Mouse (Mus musculus) adrenal gland, adult 8-10 months (tissue): ENCODE results near the gene Mmp2. TPM values are rescaled to one million over a fixed set of nuclear protein-coding genes. Genes with fewer than 3 reads are reported as not detected.
"Not testable (repeated sequence)": the region's sequence is repeated elsewhere in the genome, so short reads cannot be mapped to it uniquely, and the experiment has no call there.

Experiments used
- DNase-seq: peaks from one replicate; pipeline ENCODE4 v3.0.0; 2022
- total RNA-seq, 4 experiments: library from RNA; stranded (reverse); gene quantifications; 2 replicates each; pipeline ENCODE4 v1.2.4; 2022

Mmp2 gene
- 10 to 100 TPM; 17.9 to 57.2 (median 28.4) TPM for total RNA-seq

GRCm38 (mm10) chr8:92827243-92828034 lies at the start of gene Mmp2:
Mmp2 (plus strand) TSS chr8:92827291.
- DNase-seq, result no peak

GRCm38 (mm10) chr8:92780976-92781375 lies 46.1 kb upstream of the Mmp2 start:
- DNase-seq, result no peak

- DNase-seq, result no peak
Observed at GRCm38 (mm10) chr8:92783906-92784610, 43.0 kb upstream of the Mmp2 start.

- DNase-seq, result no peak
Observed at GRCm38 (mm10) chr8:92790835-92791234, 36.3 kb upstream of the Mmp2 start.

- not testable (repeated sequence) for DNase-seq
Observed at GRCm38 (mm10) chr8:92791999-92792398, 35.1 kb upstream of the Mmp2 start.

- no peak for DNase-seq
Observed at GRCm38 (mm10) chr8:92793852-92794580, 33.1 kb upstream of the Mmp2 start.

GRCm38 (mm10) chr8:92797527-92797931 lies 29.6 kb upstream of the Mmp2 start:
- DNase-seq, result no peak

GRCm38 (mm10) chr8:92799406-92799805 lies 27.7 kb upstream of the Mmp2 start:
- DNase-seq, result no peak

GRCm38 (mm10) chr8:92801231-92801630 lies 25.9 kb upstream of the Mmp2 start:
- DNase-seq, result no peak

GRCm38 (mm10) chr8:92802591-92802990 lies 24.5 kb upstream of the Mmp2 start:
- peak; percentile 17 for DNase-seq

GRCm38 (mm10) chr8:92812773-92813172 lies 14.3 kb upstream of the Mmp2 start:
- DNase-seq, result no peak

- DNase-seq, result no peak
Observed at GRCm38 (mm10) chr8:92815661-92816060, 11.4 kb upstream of the Mmp2 start.

- peak; percentile 83 for DNase-seq
Observed at GRCm38 (mm10) chr8:92817928-92818818, 8.9 kb upstream of the Mmp2 start.

- no peak for DNase-seq
Observed at GRCm38 (mm10) chr8:92821151-92821550, 5.9 kb upstream of the Mmp2 start.

GRCm38 (mm10) chr8:92822386-92822785 lies 4.7 kb upstream of the Mmp2 start:
- DNase-seq, result no peak

GRCm38 (mm10) chr8:92825991-92826390 lies 1.1 kb upstream of the Mmp2 start:
- DNase-seq, result no peak

- no peak for DNase-seq
Observed at GRCm38 (mm10) chr8:92828251-92828743, 1.2 kb downstream of the Mmp2 start.

GRCm38 (mm10) chr8:92834065-92834731 lies 7.1 kb downstream of the Mmp2 start:
- no peak for DNase-seq

- DNase-seq, result peak; percentile 34
Observed at GRCm38 (mm10) chr8:92834786-92835500, 7.9 kb downstream of the Mmp2 start.

GRCm38 (mm10) chr8:92835901-92836300 lies 8.8 kb downstream of the Mmp2 start:
- no peak for DNase-seq

GRCm38 (mm10) chr8:92838616-92839015 lies 11.5 kb downstream of the Mmp2 start:
- DNase-seq, result no peak
